Mouse (Mus musculus) NIH3T3 (cell line): Measurements from ENCODE around the gene Sdhaf4.
"Not testable (repeated sequence)": the region's sequence is repeated elsewhere in the genome, so short reads cannot be mapped to it uniquely, and the experiment has no call there.

Source experiments
- DNase-seq: peaks from one replicate; pipeline ENCODE4 v3.0.0-alpha.2; 2012; ENCODE audit warnings: low read depth

Gene Sdhaf4

DNA sequence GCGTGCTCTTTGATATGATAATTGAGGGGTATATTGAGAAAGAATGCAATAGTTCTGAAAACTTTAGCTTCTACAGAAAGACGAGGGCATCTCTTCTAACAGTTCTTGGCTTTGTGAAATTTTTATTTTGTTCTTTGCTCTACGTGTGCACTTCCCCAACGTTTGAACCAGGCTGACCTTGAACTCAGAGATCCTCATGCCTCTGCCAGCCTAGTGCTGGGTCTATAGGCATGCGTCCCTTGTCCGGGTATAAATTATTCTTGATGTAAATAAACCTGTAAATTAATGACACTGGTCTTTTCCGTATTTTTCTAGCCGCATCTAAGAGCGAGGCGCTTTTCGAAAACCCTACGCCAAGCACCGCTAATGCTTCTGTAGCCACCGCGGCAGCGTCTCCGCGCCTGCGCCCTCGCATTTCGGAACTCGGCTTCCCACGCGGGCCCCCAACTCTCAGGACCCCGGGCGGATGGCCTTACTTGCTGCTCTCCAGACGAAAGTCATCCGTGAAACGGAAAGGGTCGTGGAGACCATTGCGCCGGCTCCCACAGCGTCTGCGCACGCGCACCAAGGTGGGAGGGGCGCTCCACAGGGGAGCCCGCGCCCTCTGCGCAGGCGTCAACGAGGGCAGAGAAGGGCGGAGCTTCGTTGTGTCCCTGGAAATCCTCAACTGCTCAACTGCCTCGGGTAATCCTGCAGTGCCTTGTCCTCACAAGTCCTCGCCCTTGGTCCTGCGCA, at the start of gene Sdhaf4:
Sdhaf4 (minus strand) TSS at position 587 of the 735 bp plus-strand sequence.
- peak; percentile 97 for DNase-seq

- DNase-seq = no peak
Measured at GRCm38 (mm10) chr1:24046730-24047510, 41.5 kb upstream of the Sdhaf4 start.

DNA sequence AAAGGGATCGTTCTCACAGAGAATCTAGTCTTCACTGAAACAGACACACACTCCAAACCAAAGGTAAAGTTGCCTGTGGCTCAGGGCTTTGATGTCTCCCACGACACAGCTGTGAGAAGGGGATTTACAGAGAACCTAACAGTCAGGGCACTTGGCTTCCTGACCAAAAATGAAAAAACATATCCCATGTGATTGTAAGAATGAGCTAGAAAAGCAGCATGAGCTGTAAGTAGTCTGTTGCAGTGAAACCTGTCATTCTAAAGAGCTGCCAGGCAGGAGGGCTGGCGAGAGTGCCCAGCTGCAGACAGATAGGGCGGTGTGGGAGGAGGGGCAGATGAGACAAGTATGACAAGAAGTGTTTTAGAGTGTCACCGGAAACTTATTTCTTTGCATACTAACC, 40.2 kb upstream of the Sdhaf4 start:
- no peak for DNase-seq

DNA sequence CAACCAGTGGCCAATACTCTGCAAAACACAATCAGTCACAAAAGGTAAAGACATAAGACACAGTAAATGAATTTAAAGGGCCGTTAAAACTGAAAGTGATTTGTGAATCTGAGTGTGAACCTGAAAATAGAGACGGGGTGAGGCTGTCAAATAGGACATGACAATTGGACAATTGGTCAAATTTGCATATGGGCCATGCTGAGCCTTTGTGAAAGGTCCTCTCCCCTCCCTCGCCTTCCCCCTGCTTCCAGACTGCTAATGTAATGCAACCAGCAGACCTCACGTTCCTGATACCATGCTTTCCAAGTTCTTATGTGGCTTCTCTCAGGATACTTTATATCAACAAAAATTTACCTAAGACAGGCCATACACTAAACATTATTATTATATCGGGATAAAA, 37.6 kb upstream of the Sdhaf4 start:
- no peak for DNase-seq

DNA sequence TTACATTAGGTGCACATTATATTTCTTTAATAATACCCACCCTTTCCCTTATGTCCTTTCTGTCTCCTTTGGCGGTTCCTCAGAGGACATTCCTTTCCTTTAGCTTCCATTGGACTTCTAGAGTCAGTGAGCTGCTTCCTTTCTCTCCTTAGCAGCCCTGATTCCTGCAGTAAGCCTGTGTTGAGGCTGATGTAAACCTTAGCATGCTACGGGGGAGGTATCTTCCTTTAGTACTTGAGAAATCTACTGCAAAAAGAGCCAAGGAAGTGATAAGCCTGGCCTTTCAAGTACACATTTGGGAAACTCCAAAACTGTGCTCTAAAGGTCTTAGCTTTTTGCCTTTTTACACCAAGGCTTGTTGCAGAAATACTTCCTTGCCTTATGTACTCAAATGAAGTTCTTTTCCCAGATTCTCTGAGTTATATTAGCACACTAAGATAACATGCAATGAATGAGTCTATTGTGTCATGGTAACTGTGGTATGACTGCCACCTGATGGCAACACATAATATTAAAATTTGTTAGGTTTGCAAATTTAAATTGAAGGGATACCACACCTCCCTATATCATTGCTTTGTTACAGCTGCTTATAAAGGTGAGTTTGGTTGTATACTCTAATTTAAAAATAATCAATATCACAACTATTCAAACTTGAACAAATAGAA, 28.4 kb upstream of the Sdhaf4 start:
- DNase-seq = peak; percentile 60

- DNase-seq = no peak
Measured at GRCm38 (mm10) chr1:24010821-24011220, 5.4 kb upstream of the Sdhaf4 start.

DNA sequence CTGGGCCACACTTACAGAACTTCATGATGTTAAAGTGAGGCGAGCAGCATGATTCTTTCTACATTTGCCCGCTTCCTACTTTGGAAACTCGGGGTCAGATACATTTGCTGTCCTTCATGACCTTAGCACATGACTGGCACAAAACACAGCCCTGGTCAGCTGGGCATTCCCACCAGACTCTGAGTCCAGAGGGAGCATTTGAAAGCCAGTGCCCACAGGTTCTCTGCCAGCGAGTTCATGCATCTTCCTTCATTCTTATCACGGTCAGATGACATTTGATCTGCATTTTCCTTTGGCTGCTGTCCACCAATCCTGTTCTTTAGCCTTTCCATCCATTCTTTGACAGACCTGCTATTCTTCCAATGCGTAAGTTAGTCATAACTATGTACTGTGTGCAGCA, 4.6 kb upstream of the Sdhaf4 start:
- DNase-seq = no peak

DNA sequence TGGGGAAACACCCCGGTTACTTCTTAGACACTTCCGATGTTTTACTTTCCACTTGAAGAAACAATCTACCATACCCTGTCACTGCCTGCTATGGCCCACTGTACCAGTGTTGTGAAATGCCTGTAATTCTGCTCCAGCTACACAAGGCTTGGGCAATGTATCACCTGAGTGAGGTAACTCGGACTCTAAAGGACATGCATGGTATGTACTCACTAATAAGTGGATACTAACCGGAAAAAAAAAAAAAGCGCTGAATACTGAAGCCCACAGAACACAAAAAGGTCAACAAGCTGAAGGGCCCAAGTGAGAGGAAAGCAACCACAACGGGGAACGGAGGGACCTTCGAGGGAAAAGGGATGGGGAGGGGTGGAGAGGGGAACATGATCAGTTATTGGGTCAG, 2.2 kb upstream of the Sdhaf4 start:
- DNase-seq = no peak

DNA sequence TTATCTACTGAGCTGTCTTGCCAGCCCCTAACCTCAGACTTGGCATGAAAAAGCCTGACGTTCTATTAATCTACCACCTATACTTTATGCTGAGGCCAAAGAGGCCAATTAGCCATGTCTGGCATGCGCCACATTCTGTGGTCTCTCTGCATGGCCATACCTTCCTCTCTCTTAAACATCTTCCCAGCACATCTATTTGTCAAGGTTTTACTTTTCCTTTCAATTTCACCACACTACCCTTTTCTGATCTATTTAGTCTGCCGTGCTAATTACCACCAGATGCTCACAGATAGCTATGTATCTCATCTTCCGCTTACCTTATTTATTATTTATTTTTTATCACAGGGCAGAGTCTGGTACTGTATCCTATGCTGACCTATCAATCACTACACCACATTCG, 6.1 kb downstream of the Sdhaf4 start:
- no peak for DNase-seq

- no peak for DNase-seq
Measured at GRCm38 (mm10) chr1:23998866-23999265, 6.6 kb downstream of the Sdhaf4 start.

DNA sequence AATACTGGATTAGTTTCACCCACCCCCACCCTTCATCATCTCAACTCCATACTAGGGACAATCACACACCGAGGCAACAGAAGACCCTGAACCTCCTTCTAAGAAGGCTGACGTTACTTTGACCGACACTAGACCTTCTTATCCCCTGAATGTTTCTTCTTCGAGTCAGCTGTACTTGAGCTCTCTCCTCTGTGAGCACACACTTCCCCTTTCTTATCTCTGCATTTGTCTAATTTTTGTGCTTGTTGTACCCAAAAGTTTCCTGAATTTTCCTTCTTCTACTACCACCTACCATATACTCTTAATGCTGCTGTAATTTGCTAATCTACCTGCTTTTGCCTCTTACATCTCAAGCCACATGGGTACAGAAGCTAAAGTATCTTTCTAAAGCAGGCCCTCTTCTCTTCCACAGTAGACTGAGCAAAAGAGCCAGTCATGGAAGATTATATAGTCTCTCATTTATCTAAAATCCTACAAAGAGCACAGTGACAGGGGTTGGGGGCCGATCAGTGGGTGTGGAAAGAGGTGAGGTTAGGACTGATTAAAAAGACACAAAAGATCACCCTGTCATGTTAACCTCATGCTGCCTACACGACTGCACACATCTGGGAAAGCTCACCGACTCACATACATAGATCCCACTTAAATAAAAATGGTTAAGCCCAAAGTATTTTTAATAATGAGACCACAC, 7.2 kb downstream of the Sdhaf4 start:
- no peak for DNase-seq

GRCm38 (mm10) chr1:23997493-23997892, 8.0 kb downstream of the Sdhaf4 start:
- DNase-seq = no peak

GRCm38 (mm10) chr1:23995420-23995819, 10.0 kb downstream of the Sdhaf4 start:
- DNase-seq = no peak

GRCm38 (mm10) chr1:23983118-23983517, 22.3 kb downstream of the Sdhaf4 start:
- no peak for DNase-seq

GRCm38 (mm10) chr1:23978281-23978680, 27.2 kb downstream of the Sdhaf4 start:
- no peak for DNase-seq

GRCm38 (mm10) chr1:23971159-23971558, 34.3 kb downstream of the Sdhaf4 start:
- DNase-seq = not testable (repeated sequence)

- no peak for DNase-seq
Measured at GRCm38 (mm10) chr1:23968027-23968725, 37.3 kb downstream of the Sdhaf4 start.

DNA sequence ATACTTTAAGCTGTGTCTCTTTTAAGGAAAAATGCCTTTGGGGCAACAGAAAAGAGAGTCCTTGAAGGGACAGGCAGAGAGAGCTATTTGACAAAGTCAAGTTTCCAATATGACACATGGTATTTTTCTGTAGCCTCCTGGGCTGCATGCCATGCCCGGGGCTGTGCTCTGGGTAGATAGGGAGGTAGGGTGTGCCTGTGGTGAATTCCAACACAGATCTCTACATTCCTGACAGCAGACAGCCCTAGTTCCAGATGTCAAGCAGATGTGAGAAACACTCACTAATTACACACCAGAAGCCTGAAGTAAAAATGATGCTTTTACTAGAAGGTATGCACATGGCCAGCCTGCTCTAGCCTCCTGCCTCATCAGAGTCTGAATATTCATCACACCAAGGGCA, 39.2 kb downstream of the Sdhaf4 start:
- peak; percentile 41 for DNase-seq

DNA sequence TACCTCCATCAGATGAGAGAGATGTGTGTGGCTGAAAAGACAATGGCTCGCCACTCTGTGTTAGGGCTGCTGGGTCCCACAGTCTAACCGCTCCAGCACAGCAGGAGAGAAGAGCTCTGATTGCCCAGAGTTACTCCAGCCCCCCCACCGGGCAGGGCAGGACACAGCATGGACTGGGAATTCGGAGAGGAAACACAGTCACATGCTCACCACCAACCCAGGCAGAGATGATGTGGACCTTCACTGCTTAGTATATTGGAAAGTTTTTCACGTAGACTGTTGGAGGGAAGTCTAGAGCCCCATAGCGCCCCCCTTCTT, 46.1 kb downstream of the Sdhaf4 start:
- DNase-seq = no peak

DNA sequence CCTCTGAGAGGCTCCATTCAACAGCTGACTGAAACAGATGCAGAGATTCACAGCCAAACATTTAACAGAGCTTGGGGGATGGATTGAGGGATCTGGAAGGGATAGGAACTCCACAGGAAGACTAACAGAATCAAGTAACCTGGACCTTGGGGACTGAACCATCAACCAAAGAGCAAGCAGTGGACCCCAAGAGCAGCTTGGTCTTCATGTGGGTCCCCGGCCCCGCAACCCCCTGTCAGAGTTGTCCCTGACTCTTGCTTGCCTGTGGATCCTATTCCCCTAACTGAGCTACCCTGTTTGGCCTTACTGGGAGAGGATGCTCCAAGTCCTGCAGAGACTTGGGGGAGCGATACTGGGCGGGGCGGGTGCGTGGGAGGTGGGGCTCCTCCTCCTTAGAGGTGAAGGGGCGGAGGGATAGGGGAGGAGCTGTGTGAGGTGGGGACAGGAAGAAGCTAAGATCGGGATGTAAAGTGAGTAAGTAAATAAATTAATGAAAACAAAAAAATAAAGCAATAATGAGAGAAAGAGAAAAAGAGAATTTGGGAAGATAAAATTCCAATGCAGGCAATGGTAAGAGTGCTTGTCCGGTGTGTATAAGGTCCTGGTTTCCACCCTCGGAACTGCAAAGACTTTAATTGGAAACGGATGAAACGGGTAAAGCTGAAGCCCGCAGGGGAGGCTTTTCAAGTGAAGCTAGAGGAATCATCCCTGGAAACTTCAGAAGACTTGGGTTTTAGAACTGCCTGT, 46.6 kb downstream of the Sdhaf4 start:
- DNase-seq = no peak

GRCm38 (mm10) chr1:23958101-23958500, 47.4 kb downstream of the Sdhaf4 start:
- no peak for DNase-seq
